Mouse (Mus musculus) CH12.LX (cell line): ENCODE data around the gene Txndc2. TPM values are rescaled to one million over a fixed set of nuclear protein-coding genes. Genes with fewer than 3 reads are reported as not detected.

Source experiments
- DNase-seq: peaks from one replicate; pipeline ENCODE4 v3.0.0-alpha.2; 2013; ENCODE audit errors: extremely low read depth
- H3K27ac ChIP-seq: 2 replicates; pipeline ENCODE4 v1.5.1; 2012; ENCODE audit warnings: low read depth, mild to moderate bottlenecking, control low read depth, moderate library complexity; ENCODE audit not compliant: insufficient read depth
- H3K27me3 ChIP-seq: replicated peaks from 2 replicates; pipeline ENCODE3; 2012; ENCODE audit warnings: inconsistent platforms
- H3K36me3 ChIP-seq, 2 experiments: replicated peaks in 1 of 2; 2 replicates each; pipeline versions ENCODE3 to v1.6.1; 2012; ENCODE audit warnings: inconsistent platforms in 1 of 2, low read length in 1 of 2, mild to moderate bottlenecking in 1 of 2, mixed read lengths in 1 of 2, moderate library complexity in 1 of 2; ENCODE audit not compliant: control insufficient read depth in 1 of 2, insufficient read depth in 1 of 2
- H3K4me1 ChIP-seq, 2 experiments: 2 replicates each; pipeline ENCODE4 v1.6.1; 2012; ENCODE audit warnings: inconsistent platforms in 1 of 2, moderate library complexity in 1 of 2; ENCODE audit not compliant: insufficient read depth in 2 of 2, control insufficient read depth in 1 of 2
- H3K4me2 ChIP-seq: 2 replicates; pipeline ENCODE4 v1.6.1; 2012; ENCODE audit warnings: low read depth, mild to moderate bottlenecking, control low read depth; ENCODE audit not compliant: poor library complexity, insufficient read depth, severe bottlenecking
- H3K4me3 ChIP-seq, 3 experiments: fragments of 150-350 bp in 1 of 3; sonication (generic) in 1 of 3; replicated peaks in 1 of 3; 2 replicates each; pipeline versions ENCODE3 to v1.5.1; 2011 to 2012; ENCODE audit warnings: low read depth in 2 of 3, low read length in 2 of 3, mild to moderate bottlenecking in 2 of 3, moderate library complexity in 2 of 3, control low read depth in 1 of 3, improper control_type of control experiment in 1 of 3, inconsistent platforms in 1 of 3, mixed read lengths in 1 of 3; ENCODE audit not compliant: poor library complexity in 1 of 3
- H3K79me2 ChIP-seq: replicated peaks from 2 replicates; pipeline ENCODE4 v1.6.1; 2012; ENCODE audit warnings: mild to moderate bottlenecking, moderate library complexity; ENCODE audit not compliant: control insufficient read depth, poor library complexity, insufficient read depth, severe bottlenecking; ENCODE audit errors: extremely low read depth
- H3K9ac ChIP-seq: 2 replicates; pipeline ENCODE4 v1.6.1; 2012; ENCODE audit warnings: low read depth, mild to moderate bottlenecking, control low read depth, moderate library complexity; ENCODE audit not compliant: insufficient read depth
- H3K9me3 ChIP-seq: replicated peaks from 2 replicates; pipeline ENCODE3; 2012; ENCODE audit warnings: low read length, inconsistent platforms, mixed read lengths
- BHLHE40 ChIP-seq: IDR thresholded peaks from 2 replicates; pipeline ENCODE4 v1.6.1; 2011; ENCODE audit warnings: mild to moderate bottlenecking, low read depth, low read length, improper control_type of control experiment
- CHD1 ChIP-seq: IDR thresholded peaks from 2 replicates; pipeline ENCODE4 v1.6.1; 2012; ENCODE audit warnings: low read depth, low read length, improper control_type of control experiment, inconsistent platforms
- E2F4 ChIP-seq: IDR thresholded peaks from 2 replicates; pipeline ENCODE4 v1.6.1; 2011; ENCODE audit warnings: low read depth, low read length, improper control_type of control experiment; ENCODE audit not compliant: insufficient replicate concordance
- ELF1 ChIP-seq: IDR thresholded peaks from 2 replicates; pipeline ENCODE4 v1.6.1; 2014; ENCODE audit warnings: low read depth, mild to moderate bottlenecking, inconsistent platforms, low read length, improper control_type of control experiment
- GABPA ChIP-seq: IDR thresholded peaks from 2 replicates; pipeline ENCODE4 v1.6.1; 2012; ENCODE audit warnings: low read depth, low read length, improper control_type of control experiment, inconsistent platforms; ENCODE audit not compliant: insufficient replicate concordance
- HCFC1 ChIP-seq: IDR thresholded peaks from 2 replicates; pipeline ENCODE4 v1.6.1; 2012; ENCODE audit warnings: low read depth, mild to moderate bottlenecking, inconsistent platforms, low read length, improper control_type of control experiment
- KAT2A ChIP-seq: IDR thresholded peaks from 2 replicates; pipeline ENCODE4 v1.6.1; 2012; ENCODE audit warnings: low read length, improper control_type of control experiment, inconsistent platforms; ENCODE audit not compliant: insufficient replicate concordance
- MAFK ChIP-seq: IDR thresholded peaks from 2 replicates; pipeline ENCODE4 v1.6.1; 2011; ENCODE audit warnings: low read length, improper control_type of control experiment; ENCODE audit not compliant: insufficient replicate concordance
- MAX ChIP-seq: IDR thresholded peaks from 2 replicates; pipeline ENCODE4 v1.6.1; 2011; ENCODE audit warnings: low read length, improper control_type of control experiment
- MEF2A ChIP-seq: IDR thresholded peaks from 2 replicates; pipeline ENCODE4 v1.6.1; 2014; ENCODE audit warnings: low read depth, mild to moderate bottlenecking, inconsistent platforms, low read length, improper control_type of control experiment, borderline replicate concordance
- MXI1 ChIP-seq: IDR thresholded peaks from 2 replicates; pipeline ENCODE4 v1.6.1; 2011; ENCODE audit warnings: mild to moderate bottlenecking, low read depth, low read length, improper control_type of control experiment
- MYC ChIP-seq: IDR thresholded peaks from 2 replicates; pipeline ENCODE4 v1.6.1; 2011; ENCODE audit warnings: low read depth, mild to moderate bottlenecking, improper control_type of control experiment, low read length
- NELFE ChIP-seq: IDR thresholded peaks from 2 replicates; pipeline ENCODE4 v1.6.1; 2011; ENCODE audit warnings: low read depth, low read length, improper control_type of control experiment
- NRF1 ChIP-seq: IDR thresholded peaks from 2 replicates; pipeline ENCODE4 v1.6.1; 2014; ENCODE audit warnings: low read depth, mild to moderate bottlenecking, inconsistent platforms, low read length, improper control_type of control experiment, moderate library complexity
- PAX5 ChIP-seq: IDR thresholded peaks from 2 replicates; pipeline ENCODE4 v1.6.1; 2012; ENCODE audit warnings: low read length, inconsistent platforms, mixed read lengths
- POLR2A ChIP-seq: IDR thresholded peaks from 2 replicates; pipeline ENCODE4 v1.6.1; 2011; ENCODE audit warnings: low read depth, mild to moderate bottlenecking, improper control_type of control experiment, low read length
- RCOR1 ChIP-seq: conservative IDR thresholded peaks from 2 replicates; pipeline ENCODE4 v1.6.1; 2012; ENCODE audit warnings: low read depth, mild to moderate bottlenecking, inconsistent platforms, low read length, improper control_type of control experiment
- SIN3A ChIP-seq: IDR thresholded peaks from 2 replicates; pipeline ENCODE4 v1.6.1; 2012; ENCODE audit warnings: low read length, improper control_type of control experiment, inconsistent platforms
- SMC3 ChIP-seq: IDR thresholded peaks from 2 replicates; pipeline ENCODE4 v1.6.1; 2011; ENCODE audit warnings: low read depth, low read length, improper control_type of control experiment
- TBP ChIP-seq: conservative IDR thresholded peaks from 2 replicates; pipeline ENCODE4 v1.6.1; 2011; ENCODE audit warnings: low read depth, low read length, improper control_type of control experiment
- TCF12 ChIP-seq: IDR thresholded peaks from 2 replicates; pipeline ENCODE4 v1.6.1; 2014; ENCODE audit warnings: low read depth, mild to moderate bottlenecking, inconsistent platforms, low read length, improper control_type of control experiment
- UBTF ChIP-seq: IDR thresholded peaks from 2 replicates; pipeline ENCODE4 v1.6.1; 2012; ENCODE audit warnings: low read depth, mild to moderate bottlenecking, inconsistent platforms, low read length, improper control_type of control experiment, moderate library complexity
- USF1 ChIP-seq: IDR thresholded peaks from 2 replicates; pipeline ENCODE4 v1.6.1; 2014; ENCODE audit warnings: low read depth, mild to moderate bottlenecking, inconsistent platforms, low read length, improper control_type of control experiment
- USF2 ChIP-seq: conservative IDR thresholded peaks from 2 replicates; pipeline ENCODE4 v1.6.1; 2011; ENCODE audit warnings: low read depth, low read length, improper control_type of control experiment
- ZC3H11A ChIP-seq: IDR thresholded peaks from 2 replicates; pipeline ENCODE4 v1.6.1; 2012; ENCODE audit warnings: low read depth, mild to moderate bottlenecking, inconsistent platforms, low read length, improper control_type of control experiment
- ZMIZ1 ChIP-seq: IDR thresholded peaks from 2 replicates; pipeline ENCODE4 v1.6.1; 2012; ENCODE audit warnings: low read depth, mild to moderate bottlenecking, inconsistent platforms, low read length, improper control_type of control experiment
- ZNF384 ChIP-seq: IDR thresholded peaks from 2 replicates; pipeline ENCODE4 v1.6.1; 2012; ENCODE audit warnings: low read depth, low read length, improper control_type of control experiment, inconsistent platforms
- dilution Hi-C: fragments of 300-500 bp; cut with MboI; formaldehyde crosslinking; loops from 2 replicates; pipeline ENCODE4 v1.14.3; 2020; ENCODE audit warnings: low sequenced_read_pairs; ENCODE audit not compliant: extremely low pct_unique_long_range_greater_than_20kb, extremely low pct_ligation_motif_present
- in situ Hi-C: fragments of 300-500 bp; cut with MboI; formaldehyde crosslinking; loops from 3 replicates; pipeline ENCODE4 v1.14.3; 2019; ENCODE audit warnings: low sequenced_read_pairs, low pct_ligation_motif_present, low pct_unique_long_range_greater_than_20kb, mixed read lengths
- polyA plus RNA-seq: library from polyadenylated mRNA; unstranded; fragments of >175 nt; gene quantifications from 2 replicates; pipeline ENCODE4 v1.2.1, GENCODE M21; 2012; ENCODE audit warnings: low read depth; ENCODE audit not compliant: insufficient read length
- total RNA-seq, 2 experiments: library from RNA; depleted of rRNA; stranded (reverse); fragments of 300-350 nt in 1 of 2; fragments of >200 nt in 1 of 2; gene quantifications; 2 replicates each; pipeline ENCODE4 v1.2.3; 2012 to 2014

Txndc2 gene
- total and polyA plus RNA-seq, 3 experiments = not detected

GRCm38 (mm10) chr17:65614431-65614830, 27.5 kb downstream of the Txndc2 start:
- Histone ChIP-seq H3K27ac (no peak overlapping the region; the same call in 1 of the 2 replicates), H3K79me2 (peaks cover 32% of the 10 kb centered on the region), H3K4me3 (peak overlapping the region; percentile 88 to 92 (median 92))
- no peak for TF ChIP-seq ZC3H11A
- TF ChIP-seq NRF1 = no peak
- peak; percentile 29 for TF ChIP-seq ZNF384
- TF ChIP-seq, all 38 proteins: peak for 1
- Histone ChIP-seq H3K36me3 (peaks cover 1 to 5% of the 10 kb centered on the region in 2 experiments), H3K27me3 (no peaks in the 10 kb centered on the region), H3K9me3 (no peaks in the 10 kb centered on the region), H3K4me2 (peak overlapping the region; percentile 92; the same call in 1 of the 2 replicates), H3K4me1 (peaks cover under 1 to 13% of the 10 kb centered on the region in 2 experiments), H3K9ac (peak overlapping the region; percentile 88)
- in situ Hi-C loops = no loop called here
- DNase-seq = no peak
- dilution Hi-C loops = no loop called here

GRCm38 (mm10) chr17:65613463-65614412, 28.2 kb downstream of the Txndc2 start, which contains the start of gene Vapa:
Gene Vapa (minus strand): TSS chr17:65613555.
- peak; percentile 93 for DNase-seq
- in situ Hi-C loops (no loop called here), dilution Hi-C loops (no loop called here)

More at GRCm38 (mm10) chr17:65613463-65614412, 28.2 kb downstream of the Txndc2 start, which contains the start of gene Vapa:
- Histone ChIP-seq H3K4me1 (peaks cover 3 to 20% of the 10 kb centered on the region in 2 experiments), H3K36me3 (peaks cover 4 to 11% of the 10 kb centered on the region in 2 experiments), H3K27me3 (no peaks in the 10 kb centered on the region), H3K4me3 (peak within 1 kb of the TSS; percentile 91 to 92 (median 92)), H3K9ac (peak within 1 kb of the TSS; percentile 99), H3K4me2 (peak within 1 kb of the TSS; percentile 92), H3K79me2 (peaks cover 39% of the 10 kb centered on the region), H3K27ac (peak within 1 kb of the TSS; percentile 80), H3K9me3 (no peaks in the 10 kb centered on the region)
- TF ChIP-seq ELF1 = peak; percentile 92
- TF ChIP-seq USF1 = peak; percentile 96
- TF ChIP-seq ZC3H11A = no peak
- no peak for TF ChIP-seq GABPA
- TF ChIP-seq TCF12 = peak; percentile 26; the same call in 1 of the 2 replicates
- TF ChIP-seq HCFC1 = peak; percentile 83
- TF ChIP-seq RCOR1 = peak; percentile 72; the same call in 1 of the 2 replicates
- TF ChIP-seq ZMIZ1 = peak; percentile 88
- TF ChIP-seq SMC3 = no peak
- peak; percentile 66 for TF ChIP-seq BHLHE40
- TF ChIP-seq MAFK = no peak
- TF ChIP-seq POLR2A = peak; percentile 88
- no peak for TF ChIP-seq E2F4
- no peak for TF ChIP-seq MEF2A
- no peak for TF ChIP-seq CHD1
- peak; percentile 22; the same call in 1 of the 2 replicates for TF ChIP-seq MXI1
- TF ChIP-seq PAX5 = no peak
- peak; percentile 52; the same call in 1 of the 2 replicates for TF ChIP-seq KAT2A
- peak; percentile 55; the same call in 1 of the 2 replicates for TF ChIP-seq TBP
- peak; percentile 69 for TF ChIP-seq SIN3A
- TF ChIP-seq NELFE = peak; percentile 88
- TF ChIP-seq NRF1 = peak; percentile 91
- peak; percentile 87 for TF ChIP-seq MAX
- TF ChIP-seq USF2 = peak; percentile 85
- TF ChIP-seq UBTF = no peak
- 0 out of 2 replicates have a peak, but pooled peaks have one; percentile 18 for TF ChIP-seq MYC
